Mouse (Mus musculus) stomach, embryonic 15.5 days (tissue): ENCODE data around the gene Otos. TPM values are rescaled to one million over a fixed set of nuclear protein-coding genes. Genes with fewer than 3 reads are reported as not detected.
A peak's percentile ranks its signal among the peaks of the same experiment; 100 is the strongest.

Experiments used
- ATAC-seq: fragments of 200-750 bp; cut with Nextera tagmentation; 2 replicates; pipeline ENCODE4 v1.8.0; 2017; ENCODE audit warnings: low read depth, moderate number of reproducible peaks, moderate TSS enrichment; ENCODE audit not compliant: insufficient read depth, low FRiP score
- H3K27ac ChIP-seq: fragments of 300-500 bp; sonication (generic); 2 replicates; pipeline ENCODE4 v1.5.1; 2015; ENCODE audit warnings: mild to moderate bottlenecking, inconsistent platforms
- H3K27me3 ChIP-seq: fragments of 300-500 bp; sonication (generic); replicated peaks from 2 replicates; pipeline ENCODE4 v1.6.1; 2015; ENCODE audit warnings: inconsistent platforms
- H3K36me3 ChIP-seq: fragments of 300-500 bp; sonication (generic); 2 replicates; pipeline ENCODE4 v1.6.1; 2015; ENCODE audit warnings: inconsistent platforms
- H3K4me1 ChIP-seq: fragments of 300-500 bp; sonication (generic); 2 replicates; pipeline ENCODE4 v1.6.1; 2015; ENCODE audit warnings: inconsistent platforms
- H3K4me2 ChIP-seq: fragments of 300-500 bp; sonication (generic); 2 replicates; pipeline ENCODE4 v1.6.1; 2015; ENCODE audit warnings: mild to moderate bottlenecking, inconsistent platforms
- H3K4me3 ChIP-seq: fragments of 300-500 bp; sonication (generic); replicated peaks from 2 replicates; pipeline ENCODE4 v1.5.1; 2015; ENCODE audit warnings: inconsistent platforms
- H3K9ac ChIP-seq: fragments of 300-500 bp; sonication (generic); 2 replicates; pipeline ENCODE4 v1.6.1; 2015; ENCODE audit warnings: inconsistent platforms
- H3K9me3 ChIP-seq: fragments of 300-500 bp; sonication (generic); 2 replicates; pipeline ENCODE4 v1.6.1; 2016; ENCODE audit warnings: inconsistent platforms
- WGBS: fragments of 180-500 bp; shearing (Covaris S2); methylation state at CpG from one replicate; pipeline ENCODE4 v1.1.7; 2015; 5-methylcytosine and 5-hydroxymethylcytosine counted together
- polyA plus RNA-seq: library from polyadenylated mRNA; unstranded; fragments of >200 nt; fragmentation: Nextera tagmentation; extraction: Ambion mirVana; gene quantifications from 2 replicates; pipeline ENCODE4 v1.2.1, GENCODE M21; 2015

Otos gene
- polyA plus RNA-seq: 0.19 and 0.21 TPM in 2 replicates

DNA sequence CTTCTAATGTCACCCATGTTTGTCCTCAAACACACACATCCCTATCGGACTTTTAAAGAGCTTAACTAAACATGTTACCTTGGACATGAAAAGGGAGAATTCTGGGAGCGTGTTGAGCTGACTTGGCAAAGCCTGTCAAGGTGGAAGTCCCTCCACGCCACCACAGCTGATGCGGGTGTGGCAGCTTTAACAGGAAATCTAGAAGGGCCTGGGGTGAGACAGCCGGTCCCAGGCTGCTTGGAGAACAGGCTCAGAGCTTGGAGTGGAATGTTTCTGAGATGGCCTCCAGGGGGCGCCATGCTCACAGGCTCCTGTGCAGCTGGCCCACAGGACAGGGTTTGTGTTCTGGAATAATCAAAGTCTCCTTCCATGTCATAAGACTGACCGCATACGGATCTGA lies at the start of gene Otos:
TSS of gene Otos (minus strand) at position 169 of the 400 bp plus-strand sequence.
- no peak within 1 kb of the TSS for H3K4me2 ChIP-seq
- peaks cover 6% of the 10 kb centered on the region; the same call in 1 of the 2 replicates for H3K4me1 ChIP-seq
- ATAC-seq: peak; percentile 68; the same call in 1 of the 2 replicates
- H3K4me3 ChIP-seq: no peak within 1 kb of the TSS
- 22% methylated on average over 8 of the region's 8 CpGs for WGBS
- no peak within 1 kb of the TSS for H3K27ac ChIP-seq
- H3K27me3 ChIP-seq: no peaks in the 10 kb centered on the region
- no peaks in the 10 kb centered on the region for H3K9me3 ChIP-seq
- H3K9ac ChIP-seq: no peak within 1 kb of the TSS
- no peaks in the 10 kb centered on the region for H3K36me3 ChIP-seq

DNA sequence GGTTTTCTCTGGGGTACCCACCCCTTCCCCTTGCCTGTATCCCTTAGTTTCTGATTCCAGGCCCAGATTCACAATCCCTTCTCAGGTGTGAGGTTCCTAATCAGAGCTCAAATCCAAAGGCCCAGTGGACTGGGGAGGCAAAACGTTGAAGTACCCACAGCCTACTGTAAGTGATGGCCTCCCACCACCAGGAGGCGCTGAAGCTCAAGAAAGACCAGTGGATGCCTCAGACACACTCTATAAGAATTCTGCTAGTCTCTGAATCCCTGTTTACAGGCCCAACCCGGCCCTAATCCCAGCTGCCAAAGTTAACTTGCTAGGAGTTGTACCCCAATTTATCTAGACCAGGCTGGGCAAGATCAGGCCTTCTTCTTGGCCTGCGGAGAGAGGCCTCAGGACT lies 48.2 kb upstream of the Otos start:
- WGBS: 26% methylated on average over 4 of the region's 4 CpGs
- H3K9me3 ChIP-seq: no peaks in the 10 kb centered on the region
- no peak overlapping the region for H3K9ac ChIP-seq
- no peaks in the 10 kb centered on the region for H3K27me3 ChIP-seq
- no peak overlapping the region for H3K4me3 ChIP-seq
- H3K27ac ChIP-seq: no peak overlapping the region
- H3K36me3 ChIP-seq: no peaks in the 10 kb centered on the region
- H3K4me1 ChIP-seq: peaks cover 13% of the 10 kb centered on the region
- H3K4me2 ChIP-seq: no peak overlapping the region
- ATAC-seq: no peak

DNA sequence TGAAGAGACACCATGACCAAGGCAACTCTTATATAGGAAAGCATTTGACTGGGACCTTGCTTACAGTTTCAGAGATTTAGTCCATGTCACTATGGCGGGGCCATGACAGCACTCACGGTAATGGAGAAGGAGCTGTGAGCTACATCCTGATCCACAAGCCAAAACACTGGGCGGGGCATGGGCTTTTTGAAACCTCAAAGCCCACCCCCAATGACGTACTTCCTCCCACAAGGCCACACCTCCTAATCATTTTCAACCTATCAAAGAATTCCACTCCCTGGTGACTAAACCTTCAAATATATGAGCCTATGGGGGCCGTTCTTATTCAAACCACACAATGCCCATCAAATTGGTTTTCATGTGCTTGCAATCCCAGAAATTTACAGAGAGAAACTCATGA lies 47.1 kb upstream of the Otos start:
- no peaks in the 10 kb centered on the region for H3K36me3 ChIP-seq
- H3K4me3 ChIP-seq: no peak overlapping the region
- WGBS: 81% methylated on average over 5 of the region's 5 CpGs
- no peak for ATAC-seq
- no peaks in the 10 kb centered on the region for H3K9me3 ChIP-seq
- no peak overlapping the region for H3K27ac ChIP-seq
- peaks cover 13% of the 10 kb centered on the region for H3K4me1 ChIP-seq
- no peak overlapping the region for H3K9ac ChIP-seq
- no peaks in the 10 kb centered on the region for H3K27me3 ChIP-seq
- H3K4me2 ChIP-seq: no peak overlapping the region

DNA sequence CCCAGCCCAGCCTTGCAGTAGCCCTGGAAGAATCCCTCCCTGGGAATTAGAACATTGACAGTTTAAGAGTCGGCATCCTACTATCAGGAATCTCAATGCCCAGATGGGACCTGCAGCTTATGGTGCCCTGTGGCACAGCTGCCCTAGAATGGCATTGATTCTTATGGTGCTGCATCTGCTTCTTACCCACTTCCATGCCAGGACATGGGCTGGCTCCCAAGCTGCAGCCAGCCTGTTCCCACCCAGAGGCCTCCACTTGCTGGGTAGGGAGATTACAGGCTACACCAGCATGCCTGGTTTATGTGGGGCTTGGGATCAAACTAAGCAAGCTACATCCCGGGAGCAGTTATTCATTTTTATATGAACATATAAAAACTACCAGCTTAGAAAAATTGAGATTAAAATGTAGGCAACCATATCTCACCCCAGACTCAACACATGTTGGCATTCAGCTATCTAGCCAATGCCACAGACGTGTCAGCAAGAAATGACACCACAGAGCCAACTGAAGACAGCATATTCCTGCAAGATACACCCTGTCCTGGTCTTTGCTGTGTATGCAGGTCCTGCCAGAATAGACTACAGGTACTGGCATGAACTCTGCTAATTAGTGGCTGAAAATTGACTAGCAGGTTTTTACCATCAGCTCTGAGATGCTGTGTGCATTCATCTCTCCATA lies 42.7 kb upstream of the Otos start:
- no peak for ATAC-seq
- WGBS: 89% methylated on average over 3 of the region's 3 CpGs
- H3K27ac ChIP-seq: no peak overlapping the region
- no peaks in the 10 kb centered on the region for H3K36me3 ChIP-seq
- H3K4me3 ChIP-seq: no peak overlapping the region
- no peak overlapping the region for H3K4me2 ChIP-seq
- no peaks in the 10 kb centered on the region for H3K4me1 ChIP-seq
- H3K9ac ChIP-seq: no peak overlapping the region
- H3K27me3 ChIP-seq: no peaks in the 10 kb centered on the region
- no peaks in the 10 kb centered on the region for H3K9me3 ChIP-seq

DNA sequence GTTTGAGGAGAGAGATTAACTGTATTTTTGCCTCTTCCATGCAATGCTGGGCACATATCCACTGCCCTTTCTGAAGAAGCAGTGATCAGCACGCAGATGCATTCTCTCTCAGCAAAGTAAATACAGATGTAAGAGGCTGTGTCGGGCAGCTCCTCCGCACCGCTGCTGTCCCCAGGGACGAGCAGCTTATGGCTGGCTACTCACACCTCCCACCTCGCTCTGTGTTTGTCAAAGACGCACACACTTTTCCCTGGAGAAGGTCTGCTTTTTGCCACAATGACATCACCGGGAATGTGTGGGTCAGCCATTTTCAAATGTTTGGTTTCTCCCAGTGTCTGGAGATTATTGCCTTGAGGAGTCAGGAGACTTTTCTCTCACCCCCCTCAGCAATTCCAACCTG lies 38.4 kb upstream of the Otos start:
- Histone ChIP-seq H3K4me2 (no peak overlapping the region), H3K9ac (no peak overlapping the region), H3K4me3 (no peak overlapping the region), H3K9me3 (no peaks in the 10 kb centered on the region), H3K36me3 (no peaks in the 10 kb centered on the region), H3K27me3 (no peaks in the 10 kb centered on the region), H3K4me1 (no peaks in the 10 kb centered on the region), H3K27ac (no peak overlapping the region)
- no peak for ATAC-seq
- WGBS: 24% methylated on average over 8 of the region's 8 CpGs

DNA sequence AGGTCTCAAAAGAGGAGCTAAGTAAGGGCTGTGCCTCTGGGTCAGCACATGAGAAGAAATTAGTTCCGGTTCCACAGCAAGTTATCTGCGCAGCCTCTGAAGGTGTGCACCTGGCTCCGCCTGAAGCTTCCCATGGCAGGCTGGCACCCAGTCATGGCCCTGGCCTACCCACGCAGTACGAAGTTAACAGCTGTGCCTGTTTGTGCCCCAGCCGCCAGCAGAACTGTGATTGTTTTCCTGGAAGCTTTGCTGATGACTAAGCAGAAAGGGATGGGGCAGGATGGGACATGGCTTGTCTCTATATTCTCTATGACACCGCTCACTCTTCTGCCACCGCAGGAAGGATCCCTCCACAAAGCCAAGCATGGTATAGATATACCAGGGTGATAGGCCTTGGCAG lies 34.5 kb upstream of the Otos start:
- no peak overlapping the region for H3K4me2 ChIP-seq
- H3K9ac ChIP-seq: no peak overlapping the region
- no peaks in the 10 kb centered on the region for H3K27me3 ChIP-seq
- no peaks in the 10 kb centered on the region for H3K36me3 ChIP-seq
- no peak for ATAC-seq
- H3K9me3 ChIP-seq: no peaks in the 10 kb centered on the region
- WGBS: 84% methylated on average over 8 of the region's 8 CpGs
- H3K27ac ChIP-seq: no peak overlapping the region
- H3K4me1 ChIP-seq: 0 out of 2 replicates have a peak, but pooled peaks cover 5% of the 10 kb centered on the region
- no peak overlapping the region for H3K4me3 ChIP-seq

DNA sequence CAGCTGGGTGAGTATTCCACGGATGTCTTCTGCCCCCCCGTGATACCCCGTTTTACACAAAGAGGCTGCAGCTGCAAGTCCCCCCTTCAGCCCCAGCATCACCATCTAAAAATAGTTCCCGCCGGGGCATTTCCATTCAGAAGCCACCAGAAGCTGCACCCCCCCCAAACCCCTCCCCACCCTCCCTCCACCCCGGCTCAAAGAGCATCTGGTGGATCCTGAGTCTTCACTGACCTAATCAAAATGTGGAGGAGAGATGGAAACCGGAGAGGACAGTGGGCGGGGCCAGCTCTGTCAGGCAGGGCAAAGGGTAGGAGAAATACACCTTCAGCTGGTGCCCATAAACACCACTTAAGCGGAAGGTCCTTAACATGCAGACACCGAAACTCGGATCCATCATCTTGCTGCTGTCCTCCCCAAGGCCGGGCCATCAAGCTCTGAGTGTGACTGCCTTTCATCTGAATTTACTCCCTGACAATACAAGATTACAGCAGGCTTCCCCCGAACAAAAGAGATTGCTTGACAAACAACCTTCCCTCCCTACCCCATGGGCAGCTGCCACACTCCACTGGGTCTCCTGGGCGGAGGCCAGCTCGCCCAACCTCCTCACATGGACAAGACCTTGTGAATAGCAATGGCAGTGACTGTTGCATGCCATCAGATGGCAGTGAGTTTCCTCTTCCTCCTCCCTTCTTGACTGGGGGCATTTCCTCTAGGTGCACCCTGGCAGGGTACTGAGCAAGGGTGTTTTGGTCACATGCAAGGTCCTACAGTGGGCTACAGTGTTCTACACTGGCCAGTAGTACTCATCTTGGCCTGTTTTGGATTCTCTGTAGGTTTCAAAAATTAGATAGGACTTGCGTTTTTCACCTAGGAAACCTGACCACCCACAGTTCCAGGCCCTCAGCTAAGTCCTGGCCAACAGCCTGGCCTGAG lies 32.3 kb upstream of the Otos start:
- 25% methylated on average over 16 of the region's 16 CpGs for WGBS
- no peak overlapping the region for H3K4me3 ChIP-seq
- no peaks in the 10 kb centered on the region for H3K9me3 ChIP-seq
- no peak for ATAC-seq
- H3K4me2 ChIP-seq: no peak overlapping the region
- H3K9ac ChIP-seq: no peak overlapping the region
- H3K4me1 ChIP-seq: 0 out of 2 replicates have a peak, but pooled peaks cover 5% of the 10 kb centered on the region
- no peaks in the 10 kb centered on the region for H3K36me3 ChIP-seq
- H3K27ac ChIP-seq: no peak overlapping the region
- no peaks in the 10 kb centered on the region for H3K27me3 ChIP-seq

DNA sequence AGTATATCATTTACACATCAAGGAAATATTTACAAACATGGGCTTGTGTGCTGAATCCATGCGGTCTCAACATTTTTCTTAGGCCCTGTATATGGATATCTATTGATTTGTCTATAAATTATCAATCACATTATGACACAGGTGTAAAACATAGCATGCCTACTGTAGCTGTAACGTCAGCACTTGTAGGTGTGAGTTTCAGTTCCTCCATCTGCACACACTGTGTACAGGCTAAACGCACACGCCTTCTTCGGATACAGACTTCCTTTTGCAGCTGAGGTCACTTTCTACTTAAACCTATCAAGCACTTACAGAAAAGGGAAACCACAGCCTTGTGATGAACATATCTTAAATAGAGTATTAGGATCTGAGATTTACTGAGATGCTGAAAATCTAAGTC lies 30.1 kb upstream of the Otos start:
- Histone ChIP-seq H3K27me3 (no peaks in the 10 kb centered on the region), H3K9me3 (no peaks in the 10 kb centered on the region), H3K4me2 (no peak overlapping the region), H3K27ac (no peak overlapping the region), H3K4me3 (no peak overlapping the region), H3K9ac (no peak overlapping the region), H3K36me3 (no peaks in the 10 kb centered on the region), H3K4me1 (0 out of 2 replicates have a peak, but pooled peaks cover 5% of the 10 kb centered on the region)
- no peak for ATAC-seq
- WGBS: 80% methylated on average over 5 of the region's 5 CpGs

DNA sequence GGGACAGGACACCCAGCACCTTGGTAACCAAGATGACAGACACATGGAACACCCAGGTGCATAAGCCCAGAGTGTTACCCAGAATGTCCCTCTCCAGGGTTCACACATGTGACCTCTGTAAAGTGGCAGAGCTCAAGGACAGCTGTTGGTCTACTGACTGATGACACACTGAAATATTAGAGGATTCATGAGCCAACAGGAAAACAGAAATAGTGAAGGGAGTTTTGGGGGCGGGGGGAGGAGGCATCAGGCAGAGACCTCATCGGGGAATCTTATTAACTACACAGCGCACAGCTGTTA lies 28.0 kb upstream of the Otos start:
- no peak overlapping the region for H3K4me3 ChIP-seq
- H3K9ac ChIP-seq: no peak overlapping the region
- no peak overlapping the region for H3K4me2 ChIP-seq
- no peaks in the 10 kb centered on the region for H3K36me3 ChIP-seq
- 84% methylated on average over 3 of the region's 3 CpGs for WGBS
- no peaks in the 10 kb centered on the region for H3K27me3 ChIP-seq
- H3K27ac ChIP-seq: no peak overlapping the region
- H3K4me1 ChIP-seq: 0 out of 2 replicates have a peak, but pooled peaks cover 5% of the 10 kb centered on the region
- no peaks in the 10 kb centered on the region for H3K9me3 ChIP-seq
- ATAC-seq: no peak

DNA sequence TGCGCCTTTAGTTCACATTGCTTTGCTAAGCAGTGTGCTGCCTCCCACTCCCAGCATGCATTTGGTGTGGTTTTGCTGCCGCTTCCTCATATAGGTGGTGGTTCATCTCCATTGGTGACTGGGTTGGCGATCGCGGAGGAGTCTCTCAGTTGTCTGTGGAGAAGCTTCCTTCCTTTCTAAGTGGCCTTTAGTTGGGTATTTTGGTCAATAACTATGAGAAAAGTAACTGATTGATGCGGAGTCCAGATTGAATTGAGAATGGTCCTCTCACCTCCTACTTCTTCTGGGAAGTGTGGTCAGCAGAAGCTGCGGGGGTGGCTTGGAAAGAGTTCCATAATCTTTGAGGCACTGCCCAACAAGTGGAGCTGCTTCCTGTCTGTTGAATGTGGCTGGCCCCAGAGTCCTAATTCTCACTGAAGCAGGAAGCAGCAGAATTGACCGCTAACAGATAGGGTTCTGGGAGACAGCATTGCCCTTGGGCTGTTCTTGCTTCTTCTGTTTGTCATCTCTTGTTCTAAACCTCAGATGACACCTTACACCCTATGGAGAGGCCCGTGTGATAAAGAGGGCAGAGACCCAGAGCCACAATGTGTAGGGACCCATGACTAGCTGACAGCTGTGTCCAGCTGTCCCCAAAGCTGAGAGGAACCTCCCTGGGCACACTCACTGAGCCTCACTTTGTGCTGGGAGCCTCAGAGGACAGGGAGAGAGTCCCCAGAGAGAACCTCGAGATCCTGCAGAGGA lies 27.5 kb upstream of the Otos start:
- Histone ChIP-seq H3K4me2 (no peak overlapping the region), H3K9me3 (no peaks in the 10 kb centered on the region), H3K27ac (no peak overlapping the region), H3K4me3 (no peak overlapping the region), H3K9ac (no peak overlapping the region), H3K4me1 (0 out of 2 replicates have a peak, but pooled peaks cover 5% of the 10 kb centered on the region), H3K27me3 (no peaks in the 10 kb centered on the region), H3K36me3 (no peaks in the 10 kb centered on the region)
- WGBS: 71% methylated on average over 10 of the region's 10 CpGs
- no peak for ATAC-seq

DNA sequence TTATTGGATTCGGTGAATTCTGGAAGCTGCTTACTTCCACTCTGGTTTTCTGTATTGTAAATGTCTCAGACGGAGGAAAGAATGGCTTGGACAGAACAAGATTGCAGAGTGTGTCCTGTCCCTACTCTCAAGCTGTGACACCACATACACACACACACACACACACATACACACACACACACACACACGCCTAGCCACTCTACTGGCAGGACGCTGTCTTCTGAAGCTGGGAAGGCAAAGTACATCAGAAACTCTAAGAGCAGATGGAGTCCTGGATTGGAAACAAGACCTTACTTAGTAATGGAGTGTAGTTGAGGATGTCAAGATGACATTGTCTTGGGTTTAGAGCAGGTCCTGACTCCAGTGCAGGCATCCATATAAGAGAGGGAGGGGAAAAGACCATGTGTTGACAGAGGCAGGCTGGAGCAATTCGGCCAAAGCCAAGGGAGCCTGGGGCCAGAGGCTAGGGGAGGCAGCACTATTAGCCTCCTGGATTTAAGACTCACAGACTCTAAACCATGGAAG lies 24.7 kb upstream of the Otos start:
- 82% methylated on average over 5 of the region's 5 CpGs for WGBS
- no peak for ATAC-seq
- H3K36me3 ChIP-seq: no peaks in the 10 kb centered on the region

More for the DNA sequence above, 24.7 kb upstream of the Otos start:
- no peak overlapping the region for H3K4me3 ChIP-seq
- H3K27me3 ChIP-seq: no peaks in the 10 kb centered on the region
- H3K27ac ChIP-seq: no peak overlapping the region
- no peaks in the 10 kb centered on the region for H3K4me1 ChIP-seq
- H3K9ac ChIP-seq: no peak overlapping the region
- H3K9me3 ChIP-seq: no peaks in the 10 kb centered on the region
- no peak overlapping the region for H3K4me2 ChIP-seq
